In the genomic region with DNA sequence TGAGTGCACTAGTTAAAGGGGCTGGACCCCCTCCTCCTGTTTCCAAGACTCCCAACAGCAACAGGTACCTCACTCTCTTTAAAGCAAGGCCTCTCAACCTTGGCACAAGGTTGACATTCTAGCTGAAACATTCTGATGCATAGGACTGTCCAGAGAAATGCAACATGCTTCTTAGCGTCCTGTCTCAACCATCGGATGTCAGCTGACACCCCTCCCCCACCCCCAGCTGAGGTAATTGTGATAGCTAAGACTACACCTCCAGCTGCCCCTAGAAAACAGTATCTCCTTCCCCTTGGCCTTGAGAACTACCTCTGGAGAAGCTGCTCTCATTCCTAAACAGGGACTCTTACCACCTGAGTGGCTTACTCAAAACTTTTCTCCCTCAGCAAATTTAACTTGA, we compare ENCODE assay signal across 20 mouse cellular contexts. TPM values are rescaled to one million over a fixed set of nuclear protein-coding genes. Genes with fewer than 3 reads are reported as not detected.
"Had no signal": no experiment of that assay in that cellular context is flagged by ENCODE, and none has a peak within 500 bp of the region (broad histone marks: within the 10 kb centered on the region; RNA-seq: fewer than 3 reads in every experiment).

No protein-coding gene starts in this region.

- H3K9me3 ChIP-seq: lung, embryonic 15.5 days; midbrain, embryonic 13.5 days; midbrain, embryonic 15.5 days; neural tube, embryonic 12.5 days; stomach, embryonic 15.5 days had no signal

- H3K4me3 ChIP-seq: lung, embryonic 15.5 days; megakaryocyte, embryonic 14.5 days; midbrain, embryonic 13.5 days; midbrain, embryonic 15.5 days; neural tube, embryonic 12.5 days; stomach, embryonic 15.5 days had no signal

- H3K36me3 ChIP-seq: lung, embryonic 15.5 days; midbrain, embryonic 13.5 days; midbrain, embryonic 15.5 days; neural tube, embryonic 12.5 days; stomach, embryonic 15.5 days had no signal

- H3K27ac ChIP-seq: liver, embryonic 14.5 days; lung, embryonic 15.5 days; macrophage; midbrain, embryonic 13.5 days; midbrain, embryonic 15.5 days; neural tube, embryonic 12.5 days; stomach, embryonic 15.5 days; stomach, postnatal 0 days had no signal

- DNase-seq: lung, adult 2 months; lung, postnatal 10 days; right cerebral cortex, postnatal 14 days; thymus, adult 2 months; thymus, postnatal 14 days; thymus, postnatal 36 days had no signal

- H3K9ac ChIP-seq: liver, embryonic 14.5 days; lung, embryonic 15.5 days; midbrain, embryonic 13.5 days; midbrain, embryonic 15.5 days; neural tube, embryonic 12.5 days; stomach, embryonic 15.5 days had no signal

- ATAC-seq: midbrain, embryonic 13.5 days; midbrain, embryonic 15.5 days had no signal

- H3K4me2 ChIP-seq: lung, embryonic 15.5 days; midbrain, embryonic 11.5 days; midbrain, embryonic 13.5 days; midbrain, embryonic 15.5 days; neural tube, embryonic 12.5 days; stomach, embryonic 15.5 days had no signal

- H3K4me1 ChIP-seq: lung, embryonic 15.5 days; midbrain, embryonic 15.5 days; neural tube, embryonic 12.5 days; stomach, embryonic 15.5 days had no signal

- H3K27me3 ChIP-seq: lung, embryonic 15.5 days; midbrain, embryonic 13.5 days; midbrain, embryonic 15.5 days; neural tube, embryonic 12.5 days; stomach, embryonic 15.5 days had no signal

RNA-seq across cellular contexts. Expression of gene Cryge, which starts 1.2 kb away (rescaled TPM):
- polyA plus RNA-seq: liver, embryonic 14.5 days; liver, embryonic 16.5 days; lung, adult 2 months; lung, embryonic 15.5 days; macrophage; midbrain, embryonic 13.5 days; midbrain, embryonic 15.5 days; midbrain, postnatal 0 days; neural tube, embryonic 12.5 days; neural tube, embryonic 14.5 days; spleen, adult 2 months; stomach, embryonic 15.5 days; stomach, postnatal 0 days; thymus, adult 2 months had no signal

RNA-seq across cellular contexts. Expression of gene Crygd, which starts 11.1 kb away (rescaled TPM):
- polyA plus RNA-seq: liver, embryonic 14.5 days; liver, embryonic 16.5 days; lung, adult 2 months; lung, embryonic 15.5 days; macrophage; midbrain, embryonic 11.5 days; midbrain, embryonic 13.5 days; midbrain, embryonic 15.5 days; midbrain, postnatal 0 days; neural tube, embryonic 12.5 days; neural tube, embryonic 14.5 days; spleen, adult 2 months; stomach, embryonic 15.5 days; stomach, postnatal 0 days; thymus, adult 2 months had no signal

RNA-seq across cellular contexts. Expression of gene Akr1cl, which starts 19.6 kb away (rescaled TPM):
- polyA plus RNA-seq: lung, adult 2 months; macrophage; midbrain, embryonic 15.5 days; midbrain, postnatal 0 days; neural tube, embryonic 12.5 days; neural tube, embryonic 14.5 days; stomach, postnatal 0 days had no signal

RNA-seq across cellular contexts. Expression of gene Crygc, which starts 21.3 kb away (rescaled TPM):
- polyA plus RNA-seq: liver, embryonic 14.5 days; liver, embryonic 16.5 days; lung, adult 2 months; lung, embryonic 15.5 days; macrophage; midbrain, embryonic 11.5 days; midbrain, embryonic 13.5 days; midbrain, embryonic 15.5 days; midbrain, postnatal 0 days; neural tube, embryonic 12.5 days; neural tube, embryonic 14.5 days; spleen, adult 2 months; stomach, embryonic 15.5 days; stomach, postnatal 0 days had no signal

RNA-seq across cellular contexts. Expression of gene Crygb, which starts 29.9 kb away (rescaled TPM):
- polyA plus RNA-seq: liver, embryonic 14.5 days; liver, embryonic 16.5 days; lung, adult 2 months; lung, embryonic 15.5 days; macrophage; midbrain, embryonic 11.5 days; midbrain, embryonic 15.5 days; neural tube, embryonic 12.5 days; spleen, adult 2 months; stomach, embryonic 15.5 days; stomach, postnatal 0 days; thymus, adult 2 months had no signal
